Mouse (Mus musculus): ENCODE results near the gene Vil1.

DNA sequence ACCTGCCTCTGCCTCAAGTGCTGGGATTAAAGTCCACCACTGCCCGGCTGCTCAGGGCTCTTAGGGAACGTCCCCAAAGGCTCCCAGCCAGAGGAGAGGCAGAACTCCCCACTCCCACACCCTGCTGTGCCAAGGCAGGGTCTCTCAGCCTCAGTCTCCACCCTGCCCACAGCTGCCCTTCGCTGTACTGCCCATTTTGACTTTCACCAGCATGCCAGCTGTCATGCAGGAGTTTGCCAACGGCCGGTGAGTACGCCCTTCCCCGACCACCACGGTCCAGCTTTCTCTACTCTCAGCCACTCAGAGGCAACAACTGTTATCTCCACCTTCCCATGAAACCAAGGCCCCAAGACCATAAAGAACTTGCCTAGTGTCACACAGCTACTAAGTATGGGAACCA is 24.7 kb upstream of the Vil1 start:
- TF ChIP-seq POLR2A (IDR thresholded peaks at IDR 0.05; ENCODE audit: low read depth, low read length): no peak
- TF ChIP-seq CTCF (IDR thresholded peaks at IDR 0.05; ENCODE audit: extremely low read depth, insufficient read depth, insufficient read length, insufficient replicate concordance): no peak
